In genomic region chr13:6142771-6143170, GRCm38 (mm10) we compare ENCODE assay signal across 19 mouse cellular contexts.
DNase-seq lines count a peak whose midpoint lies in the region; ATAC-seq and TF ChIP-seq lines count a peak whose summit lies in the region.
"Had no signal": no experiment of that assay in that cellular context is flagged by ENCODE, and none has a peak within 500 bp of the region (broad histone marks: within the 10 kb centered on the region; RNA-seq: fewer than 3 reads in every experiment).

No protein-coding gene starts in this region.

- ATAC-seq in kidney, postnatal 0 days (replicated peaks; ENCODE audit: low FRiP score, low read depth) = no peak
- no peak for ATAC-seq in kidney, embryonic 14.5 days (ENCODE audit: low FRiP score, low TSS enrichment)
- peak; percentile 76 to 89 for ATAC-seq in hematopoietic stem cell, adult 5-6 weeks (replicated peaks in 1 of 2; ENCODE audit: insufficient read depth in 1 of 2, low FRiP score in 2 of 2, low TSS enrichment in 1 of 2, low read depth in 1 of 2, poor library complexity in 2 of 2, severe bottlenecking in 2 of 2)
- ATAC-seq: activated CD4-positive, CD25-positive, alpha-beta regulatory T cell, adult 4 months; CD4-positive, CD25-positive, alpha-beta regulatory T cell, adult 4 months; Patski had no signal

- WGBS in kidney, postnatal 0 days = 36% methylated on average over 2 of the region's 2 CpGs
- WGBS in kidney, embryonic 14.5 days = 35% methylated on average over 2 of the region's 2 CpGs

- DNase-seq in kidney, postnatal 0 days (ENCODE audit: low spot score) = peak; percentile 16
- no peak for DNase-seq in adrenal gland, postnatal 36 days
- DNase-seq: adrenal gland, adult 2 months; adrenal gland, adult 8-10 months; adrenal gland, postnatal 10 days; adrenal gland, postnatal 14 days; adrenal gland, postnatal 25 days; B cell, adult 2 months; cerebellum, adult 11 months; cerebellum, adult 11-12 months; cerebellum, adult 18-20 months; cerebellum, adult 2 months had no signal

- H3K4me3 ChIP-seq in kidney, postnatal 0 days (replicated peaks; ENCODE audit: low read depth, low read length) = no peak overlapping the region
- H3K4me3 ChIP-seq in kidney, embryonic 14.5 days (ENCODE audit: low read length) = no peak overlapping the region

- no peak overlapping the region for H3K27ac ChIP-seq in kidney, postnatal 0 days
- H3K27ac ChIP-seq in kidney, embryonic 14.5 days (ENCODE audit: low read depth, low read length) = no peak overlapping the region

- no peaks in the 10 kb centered on the region for H3K4me1 ChIP-seq in kidney, postnatal 0 days (replicated peaks; ENCODE audit: insufficient read depth, low read length)
- no peaks in the 10 kb centered on the region for H3K4me1 ChIP-seq in kidney, embryonic 14.5 days (ENCODE audit: control insufficient read depth, insufficient read depth, low read length)

- H3K27me3 ChIP-seq in kidney, postnatal 0 days (ENCODE audit: insufficient read depth, low read length) = no peaks in the 10 kb centered on the region
- H3K27me3 ChIP-seq in kidney, embryonic 14.5 days (ENCODE audit: control insufficient read depth, insufficient read depth, low read length) = no peaks in the 10 kb centered on the region
- H3K27me3 ChIP-seq: CH12.LX, Patski had no signal

- H3K9ac ChIP-seq in kidney, postnatal 0 days (ENCODE audit: low read depth, low read length) = no peak overlapping the region
- H3K9ac ChIP-seq in kidney, embryonic 14.5 days (ENCODE audit: low read depth, low read length) = no peak overlapping the region

- H3K4me2 ChIP-seq in kidney, postnatal 0 days (ENCODE audit: low read length) = no peak overlapping the region
- H3K4me2 ChIP-seq in kidney, embryonic 14.5 days (replicated peaks; ENCODE audit: low read depth, low read length) = no peak overlapping the region

- H3K36me3 ChIP-seq in kidney, postnatal 0 days (ENCODE audit: insufficient read depth, low read length) = no peaks in the 10 kb centered on the region
- no peaks in the 10 kb centered on the region for H3K36me3 ChIP-seq in kidney, embryonic 14.5 days (ENCODE audit: control insufficient read depth, insufficient read depth, low read length)
- H3K36me3 ChIP-seq: G1E had no signal

- TF ChIP-seq CTCF in kidney, postnatal 0 days (IDR thresholded peaks at IDR 0.05; ENCODE audit: low read depth) = no peak

- H3K9me3 ChIP-seq in kidney, postnatal 0 days (replicated peaks; ENCODE audit: low read length) = no peaks in the 10 kb centered on the region
- no peaks in the 10 kb centered on the region for H3K9me3 ChIP-seq in kidney, embryonic 14.5 days (ENCODE audit: control insufficient read depth, low read length)
- H3K9me3 ChIP-seq: G1E had no signal

Comparison
In these comparisons a context has a peak if more than half of its experiments do, and no peak if none do; other contexts are left out.
1. ATAC-seq: peak in hematopoietic stem cell, adult 5-6 weeks (2 of 2); none in kidney, postnatal 0 days (single experiment) and kidney, embryonic 14.5 days (single experiment).